Mouse (Mus musculus) lung, postnatal 0 days (tissue): ENCODE data around the gene Ntan1.
"Not testable (repeated sequence)": the region's sequence is repeated elsewhere in the genome, so short reads cannot be mapped to it uniquely, and the experiment has no call there.

Source experiments
- CTCF ChIP-seq: IDR thresholded peaks from 2 replicates; pipeline ENCODE4 v1.5.1; 2016; ENCODE audit warnings: antibody characterized with exemption, mild to moderate bottlenecking
- EP300 ChIP-seq: IDR thresholded peaks from 2 replicates; pipeline ENCODE4 v1.6.1; 2016; ENCODE audit warnings: antibody characterized with exemption, mild to moderate bottlenecking, control low read depth

- not testable (repeated sequence) for TF ChIP-seq CTCF, EP300
Observed at GRCm38 (mm10) chr16:13793441-13793840, 25.2 kb upstream of the Ntan1 start.
